Mouse (Mus musculus) Patski (cell line): ENCODE measurements around the gene Dhx40. TPM values are rescaled to one million over a fixed set of nuclear protein-coding genes. Genes with fewer than 3 reads are reported as not detected.

Experiments used
- ATAC-seq: fragments of 100-300 bp; one replicate; pipeline ENCODE4 v1.8.0; 2021
- CTCF ChIA-PET: fragments of 350-600 bp; sonication (Branson Sonifier 250); formaldehyde crosslinking; loops from one replicate; lab custom pipeline; 2022; ENCODE audit warnings: inconsistent platforms; lab: Charles Lee
- POLR2A ChIA-PET: fragments of 350-600 bp; sonication (Branson Sonifier 250); formaldehyde crosslinking; loops from one replicate; lab custom pipeline; 2022; ENCODE audit warnings: antibody characterized with exemption, inconsistent platforms; lab: Charles Lee
- DNase-seq: peaks from one replicate; pipeline ENCODE4 v3.0.0-alpha.2; 2011; ENCODE audit warnings: low read depth, low spot score
- H3K27me3 ChIP-seq: fragments of 371-371 bp; one replicate; pipeline ENCODE4 v1.5.1; 2021
- CTCF ChIP-seq: fragments of 100-300 bp; IDR thresholded peaks from one replicate; pipeline ENCODE4 v1.5.1; 2021
- in situ Hi-C: fragments of 300-500 bp; cut with MboI; formaldehyde crosslinking; loops from 3 replicates; pipeline ENCODE4 v1.11.1; 2018; ENCODE audit warnings: low pct_unique_long_range_greater_than_20kb, mixed read lengths
- polyA plus RNA-seq: library from polyadenylated mRNA; unstranded; gene quantifications from one replicate; pipeline ENCODE4 v1.2.3, GENCODE M21; 2021

The Dhx40 gene
- polyA plus RNA-seq, 1 experiment from 2014 or later = 76.1 TPM

- in situ Hi-C loops = no loop called here
- no peak for TF ChIP-seq CTCF
- POLR2A ChIA-PET = interaction anchor here (1.1 kb wide), 1 partner anchor 253 kb away, joined by 3 read pairs; no protein-coding TSS in a partner anchor
- ATAC-seq (peak; percentile 51), DNase-seq (peak; percentile 47)
- CTCF ChIA-PET = no interaction called here
- no peaks in the 10 kb centered on the region for H3K27me3 ChIP-seq
Observed at GRCm38 (mm10) chr11:86839716-86840447, 32.3 kb upstream of the Dhx40 start.

- no peaks in the 10 kb centered on the region for H3K27me3 ChIP-seq
- no peak for DNase-seq
- ChIA-PET CTCF (no interaction called here), POLR2A (no interaction called here)
- ATAC-seq = no peak
- in situ Hi-C loops = no loop called here
- no peak for TF ChIP-seq CTCF
Observed at GRCm38 (mm10) chr11:86838792-86839191, 31.2 kb upstream of the Dhx40 start.

GRCm38 (mm10) chr11:86836366-86836765, 28.8 kb upstream of the Dhx40 start:
- TF ChIP-seq CTCF = peak; percentile 84
- CTCF ChIA-PET = interaction anchor here (0.6 to 2.2 kb wide), 18 partner anchors 8 to 185 kb away, joined by 3 to 21 read pairs (median 4); no protein-coding TSS in a partner anchor
- DNase-seq (peak; percentile 39), ATAC-seq (no peak)
- in situ Hi-C loops = no loop called here
- POLR2A ChIA-PET = interaction anchor here (0.7 kb wide), 1 partner anchor 118 kb away, joined by 3 read pairs; no protein-coding TSS in a partner anchor
- H3K27me3 ChIP-seq = no peaks in the 10 kb centered on the region

GRCm38 (mm10) chr11:86834628-86835338, 27.2 kb upstream of the Dhx40 start:
- DNase-seq (no peak), ATAC-seq (no peak)
- TF ChIP-seq CTCF = no peak
- H3K27me3 ChIP-seq = no peaks in the 10 kb centered on the region
- POLR2A ChIA-PET = no interaction called here
- in situ Hi-C loops = no loop called here
- CTCF ChIA-PET = interaction anchor here (1.3 to 2.0 kb wide), 3 partner anchors 16 to 175 kb away, joined by 3 to 6 read pairs (median 6); no protein-coding TSS in a partner anchor

- no peak for TF ChIP-seq CTCF
- ChIA-PET CTCF (no interaction called here), POLR2A (no interaction called here)
- H3K27me3 ChIP-seq = no peaks in the 10 kb centered on the region
- no peak for ATAC-seq
- in situ Hi-C loops = no loop called here
- DNase-seq = no peak
Observed at GRCm38 (mm10) chr11:86834050-86834449, 26.5 kb upstream of the Dhx40 start.

GRCm38 (mm10) chr11:86833153-86833552, 25.6 kb upstream of the Dhx40 start:
- ATAC-seq = no peak
- H3K27me3 ChIP-seq = no peaks in the 10 kb centered on the region
- DNase-seq = no peak
- in situ Hi-C loops = no loop called here
- TF ChIP-seq CTCF = no peak
- CTCF ChIA-PET = no interaction called here
- POLR2A ChIA-PET = interaction anchor here (0.7 kb wide), 2 partner anchors 119 to 127 kb away, joined by 3 read pairs; no protein-coding TSS in a partner anchor

GRCm38 (mm10) chr11:86828396-86828795, 20.9 kb upstream of the Dhx40 start:
- no peaks in the 10 kb centered on the region for H3K27me3 ChIP-seq
- TF ChIP-seq CTCF = no peak
- ChIA-PET POLR2A (interaction anchor here (0.6 kb wide), 1 partner anchor 23 kb away, joined by 4 read pairs; no protein-coding TSS in a partner anchor), CTCF (interaction anchor here (1.0 to 1.3 kb wide), 2 partner anchors 8 to 65 kb away, joined by 3 to 7 read pairs; no protein-coding TSS in a partner anchor)
- no peak for DNase-seq
- in situ Hi-C loops = no loop called here
- ATAC-seq = peak; percentile 44

- ATAC-seq (no peak), DNase-seq (no peak)
- ChIA-PET CTCF (interaction anchor here (1.3 kb wide), 1 partner anchor 9 kb away, joined by 7 read pairs; no protein-coding TSS in a partner anchor), POLR2A (interaction anchor here (0.6 kb wide), 2 partner anchors 13 to 24 kb away, joined by 3 to 4 read pairs; no protein-coding TSS in a partner anchor)
- in situ Hi-C loops = no loop called here
- H3K27me3 ChIP-seq = no peaks in the 10 kb centered on the region
- TF ChIP-seq CTCF = no peak
Observed at GRCm38 (mm10) chr11:86827476-86828245, 20.1 kb upstream of the Dhx40 start.

- DNase-seq (no peak), ATAC-seq (no peak)
- no peaks in the 10 kb centered on the region for H3K27me3 ChIP-seq
- CTCF ChIA-PET = interaction anchor here (2.4 kb wide), 1 partner anchor 12 kb away, joined by 10 read pairs; no protein-coding TSS in a partner anchor
- POLR2A ChIA-PET = no interaction called here
- in situ Hi-C loops = no loop called here
- TF ChIP-seq CTCF = no peak
Observed at GRCm38 (mm10) chr11:86824433-86824832, 16.9 kb upstream of the Dhx40 start.

- no peaks in the 10 kb centered on the region for H3K27me3 ChIP-seq
- in situ Hi-C loops = no loop called here
- ATAC-seq (no peak), DNase-seq (no peak)
- ChIA-PET CTCF (no interaction called here), POLR2A (no interaction called here)
- TF ChIP-seq CTCF = no peak
Observed at GRCm38 (mm10) chr11:86822531-86822930, 15.0 kb upstream of the Dhx40 start.
